Mouse (Mus musculus): ENCODE data around the gene Gnl2. TPM values are rescaled to one million over a fixed set of nuclear protein-coding genes. Genes with fewer than 3 reads are reported as not detected.

Gnl2 gene
- polyA plus RNA-seq (2012; rRNA removed): 95.4 and 95.6 TPM in 2 replicates

DNA sequence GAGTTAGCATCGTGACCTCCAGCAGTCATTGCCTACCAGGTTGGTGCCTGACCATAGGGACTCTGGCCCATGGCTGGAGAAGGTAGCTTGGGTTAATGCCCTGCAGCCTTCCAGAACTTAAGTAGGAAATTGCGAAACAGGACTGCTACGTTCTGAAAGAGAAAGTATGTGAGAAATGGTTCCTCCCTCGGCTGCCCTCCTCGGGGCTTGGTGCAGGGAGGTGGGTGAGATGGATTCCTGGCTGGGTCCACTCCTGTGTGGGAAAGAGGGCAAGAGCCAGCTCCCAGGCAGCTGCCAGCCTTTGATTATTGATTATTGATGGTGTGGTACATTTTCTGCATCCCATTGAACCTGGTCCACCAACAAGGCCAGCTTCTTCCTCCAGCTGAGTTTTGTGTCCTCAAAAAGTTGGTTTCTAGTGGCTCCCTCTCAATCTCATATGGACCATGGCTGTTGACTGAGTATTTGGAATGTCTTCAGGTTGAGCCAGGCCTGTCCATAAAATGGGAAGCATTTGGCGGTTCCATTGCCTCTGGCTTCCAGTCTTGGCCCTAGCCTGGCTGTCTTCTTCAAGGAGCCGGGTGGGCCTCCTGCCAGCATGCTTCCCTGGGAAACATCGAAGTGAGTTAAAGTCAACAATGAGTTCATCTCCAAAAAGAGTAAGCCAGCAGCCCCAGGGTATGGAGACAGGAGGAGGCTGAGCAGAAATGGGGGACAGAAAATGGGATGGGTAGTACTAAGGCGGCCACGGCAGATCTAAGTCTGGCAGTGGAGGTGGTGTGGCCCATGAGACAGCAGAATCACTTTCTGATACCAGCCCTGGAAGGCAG, at the start of gene Gnl2:
Gnl2 (plus strand) TSS at position 780 of the 830 bp plus-strand sequence.
- TF ChIP-seq POLR2A (IDR thresholded peaks at IDR 0.05; ENCODE audit: borderline replicate concordance, extremely low read depth, insufficient read depth, insufficient read length, poor library complexity, severe bottlenecking) (no peak), CTCF (IDR thresholded peaks at IDR 0.05; ENCODE audit: borderline replicate concordance, extremely low read depth, insufficient read depth, insufficient read length) (no peak)
- DNase-seq (ENCODE audit: low read depth): no peak

DNA sequence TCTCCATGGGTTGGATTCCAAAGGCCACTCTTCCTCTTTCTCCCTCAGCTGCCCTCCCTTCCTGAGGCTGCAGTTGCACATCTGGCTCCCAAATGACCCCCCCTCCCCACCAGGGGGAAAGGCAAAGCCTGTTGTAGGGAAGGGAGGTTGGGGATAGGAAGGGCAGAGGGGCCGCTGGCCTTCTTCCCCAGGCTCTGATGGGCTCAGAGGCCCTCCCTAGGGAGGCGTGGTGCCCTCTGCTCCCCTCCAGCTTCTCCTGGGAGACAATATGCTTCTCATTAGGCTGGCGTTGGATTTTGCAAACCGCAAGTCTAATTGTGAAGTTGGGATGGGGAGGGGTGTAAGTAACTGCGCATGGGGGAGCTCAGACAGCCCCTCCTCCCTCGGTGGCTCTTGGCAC, 47.7 kb upstream of the Gnl2 start:
- no peak for DNase-seq (ENCODE audit: low read depth)
- TF ChIP-seq CTCF (IDR thresholded peaks at IDR 0.05; ENCODE audit: borderline replicate concordance, extremely low read depth, insufficient read depth, insufficient read length) (no peak), POLR2A (IDR thresholded peaks at IDR 0.05; ENCODE audit: borderline replicate concordance, extremely low read depth, insufficient read depth, insufficient read length, poor library complexity, severe bottlenecking) (no peak)

DNA sequence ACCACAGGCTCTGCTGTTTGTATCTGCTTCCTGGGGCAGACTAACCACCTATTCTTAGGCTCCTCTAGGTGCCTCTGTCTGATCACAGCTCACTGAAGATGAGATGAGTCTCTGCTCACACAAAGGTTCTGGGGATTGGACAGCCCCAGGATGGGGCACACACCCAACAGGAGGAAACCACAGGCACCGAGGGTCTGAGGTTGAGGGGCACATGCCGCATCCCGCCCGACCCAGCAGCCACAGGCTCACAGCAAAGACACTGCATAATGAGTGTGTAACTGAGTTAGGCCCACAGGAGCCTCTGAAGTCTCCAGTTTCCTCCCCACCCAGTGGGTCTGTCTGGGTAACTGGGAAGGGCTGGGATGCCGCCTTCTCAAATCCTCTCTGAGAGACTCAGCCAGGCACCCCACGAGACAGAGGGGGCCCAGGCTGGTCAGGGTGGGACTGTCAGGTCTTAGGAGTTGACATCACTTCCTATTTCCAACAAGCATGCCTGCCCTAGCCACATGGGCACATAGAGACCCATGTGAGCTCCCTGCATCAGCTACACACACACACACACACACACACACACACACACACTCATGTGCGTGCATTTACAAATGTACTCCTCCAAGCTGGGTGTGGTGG, 47.1 kb upstream of the Gnl2 start:
- no peak for DNase-seq (ENCODE audit: low read depth)
- TF ChIP-seq POLR2A (IDR thresholded peaks at IDR 0.05; ENCODE audit: borderline replicate concordance, extremely low read depth, insufficient read depth, insufficient read length, poor library complexity, severe bottlenecking) (no peak), CTCF (IDR thresholded peaks at IDR 0.05; ENCODE audit: borderline replicate concordance, extremely low read depth, insufficient read depth, insufficient read length) (no peak)

DNA sequence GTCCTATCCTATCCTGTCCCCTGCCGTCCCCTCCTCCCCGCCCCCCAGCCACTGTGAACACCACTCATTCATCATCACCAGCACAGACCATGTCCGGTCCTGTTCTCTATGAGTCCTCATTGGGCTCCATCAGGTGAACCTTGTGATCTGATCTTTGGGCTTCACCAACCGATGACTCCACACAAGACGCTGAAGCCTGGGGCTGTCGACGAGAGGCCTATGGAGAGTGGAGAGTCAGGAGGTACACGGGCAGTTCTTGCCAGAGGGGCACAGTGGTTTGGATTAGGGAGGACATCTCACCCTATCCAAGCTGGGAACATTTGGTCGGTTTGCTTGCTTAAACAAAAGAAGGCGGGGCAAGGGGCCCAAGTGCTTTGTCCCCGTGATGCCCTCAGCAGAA, 46.2 kb upstream of the Gnl2 start:
- no peak for DNase-seq (ENCODE audit: low read depth)
- no peak for TF ChIP-seq CTCF (IDR thresholded peaks at IDR 0.05; ENCODE audit: borderline replicate concordance, extremely low read depth, insufficient read depth, insufficient read length)
- no peak for TF ChIP-seq POLR2A (IDR thresholded peaks at IDR 0.05; ENCODE audit: borderline replicate concordance, extremely low read depth, insufficient read depth, insufficient read length, poor library complexity, severe bottlenecking)

DNA sequence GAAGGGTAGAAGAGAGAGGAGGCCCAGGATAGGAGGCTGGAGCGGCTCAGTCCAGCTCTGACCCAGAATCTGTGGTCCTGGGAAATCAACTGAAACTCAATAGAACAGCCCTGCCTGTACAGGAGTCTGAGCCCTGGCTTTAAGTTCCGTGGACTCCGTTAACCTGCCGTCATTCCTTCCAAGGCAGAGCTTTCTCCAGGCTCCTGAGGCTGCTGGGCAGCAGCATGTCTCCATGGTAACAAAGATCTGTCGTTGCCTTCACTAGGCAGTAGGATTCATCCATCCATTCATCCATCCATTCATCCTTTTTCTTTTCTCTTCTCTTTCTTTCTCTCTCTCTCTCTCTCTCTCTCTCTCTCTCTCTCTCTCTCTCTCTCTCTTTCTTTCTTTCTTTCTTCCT, 45.7 kb upstream of the Gnl2 start:
- TF ChIP-seq POLR2A (IDR thresholded peaks at IDR 0.05; ENCODE audit: borderline replicate concordance, extremely low read depth, insufficient read depth, insufficient read length, poor library complexity, severe bottlenecking): no peak
- TF ChIP-seq CTCF (IDR thresholded peaks at IDR 0.05; ENCODE audit: borderline replicate concordance, extremely low read depth, insufficient read depth, insufficient read length): no peak
- DNase-seq (ENCODE audit: low read depth): peak; percentile 70

DNA sequence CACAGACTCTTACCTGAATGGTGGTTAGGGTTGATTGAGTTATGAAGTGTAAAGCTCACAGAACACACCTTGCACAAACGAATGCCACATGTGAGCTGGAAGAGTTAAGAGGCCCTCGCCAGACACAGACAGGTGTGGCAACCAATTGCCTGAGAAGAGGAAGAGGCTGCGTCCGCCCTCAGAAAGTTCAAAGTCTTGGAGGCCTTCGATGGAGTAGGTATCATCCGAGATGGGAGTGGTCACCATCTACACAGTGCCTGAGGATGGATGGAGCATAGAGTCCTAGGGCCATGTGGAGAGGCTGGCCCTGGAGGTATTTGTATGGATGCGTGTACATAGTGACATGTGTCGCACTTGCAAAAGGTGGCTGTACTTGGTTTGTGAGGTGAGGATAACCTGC, 45.3 kb upstream of the Gnl2 start:
- TF ChIP-seq POLR2A (IDR thresholded peaks at IDR 0.05; ENCODE audit: borderline replicate concordance, extremely low read depth, insufficient read depth, insufficient read length, poor library complexity, severe bottlenecking) (no peak), CTCF (IDR thresholded peaks at IDR 0.05; ENCODE audit: borderline replicate concordance, extremely low read depth, insufficient read depth, insufficient read length) (no peak)
- no peak for DNase-seq (ENCODE audit: low read depth)

DNA sequence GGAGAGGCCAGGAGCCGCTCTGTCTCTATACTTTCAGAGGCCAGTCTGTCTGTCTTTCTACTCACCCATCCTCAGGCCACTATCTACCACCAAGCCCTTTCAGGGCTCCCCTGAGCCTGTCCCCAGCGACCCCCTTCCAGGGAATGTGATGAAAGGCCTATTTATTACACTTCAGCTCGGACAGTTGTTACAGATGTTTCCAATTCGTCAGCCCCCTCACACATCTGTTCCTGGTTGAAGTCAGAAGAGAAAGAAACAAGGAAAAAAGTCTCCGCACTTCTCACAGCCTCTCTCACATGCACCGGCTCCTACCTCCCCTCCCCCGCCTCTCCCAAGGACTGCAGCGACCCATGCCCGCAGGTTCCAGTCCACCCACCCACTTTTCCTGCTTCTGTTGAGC, 44.1 kb upstream of the Gnl2 start:
- TF ChIP-seq CTCF (IDR thresholded peaks at IDR 0.05; ENCODE audit: borderline replicate concordance, extremely low read depth, insufficient read depth, insufficient read length): no peak
- no peak for TF ChIP-seq POLR2A (IDR thresholded peaks at IDR 0.05; ENCODE audit: borderline replicate concordance, extremely low read depth, insufficient read depth, insufficient read length, poor library complexity, severe bottlenecking)
- DNase-seq (ENCODE audit: low read depth): no peak

DNA sequence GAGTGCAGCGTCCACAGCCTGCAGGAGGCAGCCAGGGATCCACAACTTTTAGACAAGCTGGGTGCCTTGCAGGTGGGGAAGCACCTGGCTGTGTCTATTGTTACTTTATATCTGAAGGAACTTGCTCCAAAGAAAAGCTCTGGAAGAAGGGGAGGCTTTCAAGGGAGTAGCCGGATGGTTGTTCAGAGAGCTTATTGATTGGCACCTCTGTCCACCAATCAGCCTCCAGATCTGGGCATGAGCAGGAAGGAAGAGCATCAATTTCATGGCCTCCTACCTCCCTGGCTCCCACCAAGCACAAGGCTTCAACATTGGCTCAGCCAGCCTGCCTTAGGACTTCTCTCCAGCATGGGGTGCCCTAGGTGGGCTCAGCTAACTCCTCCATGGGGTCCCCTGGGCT, 43.1 kb upstream of the Gnl2 start:
- TF ChIP-seq POLR2A (IDR thresholded peaks at IDR 0.05; ENCODE audit: borderline replicate concordance, extremely low read depth, insufficient read depth, insufficient read length, poor library complexity, severe bottlenecking): no peak
- TF ChIP-seq CTCF (IDR thresholded peaks at IDR 0.05; ENCODE audit: borderline replicate concordance, extremely low read depth, insufficient read depth, insufficient read length): no peak
- peak; percentile 35 for DNase-seq (ENCODE audit: low read depth)

DNA sequence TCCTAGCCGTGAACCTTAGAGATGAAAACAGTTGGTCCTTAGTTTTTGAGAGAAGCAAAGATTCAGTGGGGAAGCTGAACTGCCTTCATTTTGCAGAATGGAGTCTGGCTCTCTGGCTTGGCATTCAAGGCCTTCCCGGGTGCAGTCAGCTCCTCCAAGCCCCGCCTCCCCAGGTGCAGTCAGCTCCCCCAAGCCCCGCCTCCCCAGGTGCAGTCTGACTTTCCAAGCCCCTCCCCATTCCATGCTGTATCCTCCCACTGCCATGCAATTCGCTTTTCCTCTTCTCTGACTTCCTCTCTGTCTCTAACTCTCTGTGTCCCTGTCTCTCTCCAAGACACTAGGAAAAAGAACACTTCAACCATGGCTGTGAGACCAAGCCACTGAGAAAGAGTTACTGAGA, 38.2 kb upstream of the Gnl2 start:
- TF ChIP-seq POLR2A (IDR thresholded peaks at IDR 0.05; ENCODE audit: borderline replicate concordance, extremely low read depth, insufficient read depth, insufficient read length, poor library complexity, severe bottlenecking): no peak
- TF ChIP-seq CTCF (IDR thresholded peaks at IDR 0.05; ENCODE audit: borderline replicate concordance, extremely low read depth, insufficient read depth, insufficient read length): no peak

DNA sequence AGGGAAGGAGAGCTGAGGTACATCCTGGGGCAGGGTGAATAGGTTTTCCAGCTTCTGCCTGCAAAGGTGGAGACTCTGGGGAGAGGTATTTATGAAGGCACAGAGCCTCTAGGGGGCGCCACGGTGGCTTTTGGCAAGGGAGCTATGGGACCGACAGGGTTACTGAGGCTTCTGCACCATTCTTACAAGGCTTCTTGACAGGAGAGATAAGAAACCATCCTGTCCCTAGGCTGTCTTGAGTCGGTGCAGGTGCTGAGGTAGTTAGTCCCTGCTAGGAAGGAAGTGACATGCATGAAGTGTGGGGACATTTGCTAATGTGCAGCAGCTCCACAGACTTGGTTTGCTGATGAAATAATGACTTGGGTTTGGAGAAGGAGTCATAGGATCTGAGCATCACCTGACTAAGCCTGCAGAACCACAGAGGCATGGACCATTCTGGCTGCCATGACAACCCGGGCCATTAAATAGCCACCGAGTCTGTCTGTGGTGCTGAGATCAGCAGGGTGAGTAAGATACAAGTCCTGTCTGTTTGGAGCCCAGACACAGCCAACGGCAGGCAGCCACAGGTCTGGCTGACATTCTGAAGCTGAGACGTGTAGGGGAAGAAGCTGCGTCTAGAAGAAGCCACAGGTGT, 32.4 kb upstream of the Gnl2 start:
- no peak for DNase-seq (ENCODE audit: low read depth)
- TF ChIP-seq POLR2A (IDR thresholded peaks at IDR 0.05; ENCODE audit: borderline replicate concordance, extremely low read depth, insufficient read depth, insufficient read length, poor library complexity, severe bottlenecking) (no peak), CTCF (IDR thresholded peaks at IDR 0.05; ENCODE audit: borderline replicate concordance, extremely low read depth, insufficient read depth, insufficient read length) (peak; percentile 31; the same call in 1 of the 2 replicates)

More for the DNA sequence above, 38.2 kb upstream of the Gnl2 start:
- DNase-seq (ENCODE audit: low read depth): no peak

DNA sequence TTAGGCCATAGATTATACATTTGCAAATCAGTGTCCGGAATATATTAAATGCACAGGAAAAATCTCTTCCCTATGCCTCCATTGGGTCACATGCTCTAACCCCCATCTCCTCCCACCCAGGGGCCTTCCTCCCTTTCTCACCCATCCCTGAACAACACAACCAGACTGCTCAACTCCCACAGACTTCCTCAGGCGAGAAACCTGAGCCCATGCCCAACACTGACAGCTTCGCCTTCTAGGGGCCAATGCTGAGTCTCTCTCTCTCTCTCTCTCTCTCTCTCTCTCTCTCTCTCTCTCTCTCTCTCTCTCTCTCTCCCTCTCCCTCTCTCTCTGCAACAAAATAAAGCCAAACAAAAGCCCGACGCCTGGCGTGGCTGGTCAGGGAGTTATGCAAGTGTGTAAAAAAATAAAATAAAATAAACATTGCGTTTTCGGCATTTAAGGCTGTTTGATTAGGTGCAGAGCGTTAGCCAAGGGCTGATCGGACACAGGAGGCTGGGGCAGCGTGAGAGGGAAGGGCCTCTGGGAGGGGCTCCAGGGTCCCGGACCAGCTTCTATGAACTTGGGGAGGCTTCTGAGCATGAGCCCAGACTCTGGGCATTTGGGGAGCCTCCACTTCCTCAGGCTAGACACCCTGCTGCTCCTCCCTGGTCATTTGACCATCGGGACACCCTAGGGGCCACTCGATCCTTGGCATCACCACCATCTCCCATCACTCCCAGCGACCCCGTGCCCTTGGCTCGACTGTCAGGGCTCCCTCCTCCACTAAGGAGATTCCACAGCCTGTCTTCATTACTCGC, 31.3 kb upstream of the Gnl2 start:
- no peak for DNase-seq (ENCODE audit: low read depth)
- TF ChIP-seq CTCF (IDR thresholded peaks at IDR 0.05; ENCODE audit: borderline replicate concordance, extremely low read depth, insufficient read depth, insufficient read length) (no peak), POLR2A (IDR thresholded peaks at IDR 0.05; ENCODE audit: borderline replicate concordance, extremely low read depth, insufficient read depth, insufficient read length, poor library complexity, severe bottlenecking) (no peak)
